Mouse (Mus musculus) hindlimb bud, embryonic 11.5 days (tissue): ENCODE measurements around the gene Syk.

Source experiments
- DNase-seq: peaks from one replicate; pipeline ENCODE4 v3.0.0-alpha.2; 2012; ENCODE audit warnings: low read depth, low spot score; ENCODE audit errors: extremely low spot score

The Syk gene

GRCm38 (mm10) chr13:52694857-52695256 is 111.9 kb downstream of the Syk start:
- DNase-seq = no peak
